Mouse (Mus musculus): ENCODE measurements around the gene Oxa1l. TPM values are rescaled to one million over a fixed set of nuclear protein-coding genes. Genes with fewer than 3 reads are reported as not detected.

Gene Oxa1l
- polyA plus RNA-seq, 1 experiment from 2014 or later, result 56.7 TPM

DNA sequence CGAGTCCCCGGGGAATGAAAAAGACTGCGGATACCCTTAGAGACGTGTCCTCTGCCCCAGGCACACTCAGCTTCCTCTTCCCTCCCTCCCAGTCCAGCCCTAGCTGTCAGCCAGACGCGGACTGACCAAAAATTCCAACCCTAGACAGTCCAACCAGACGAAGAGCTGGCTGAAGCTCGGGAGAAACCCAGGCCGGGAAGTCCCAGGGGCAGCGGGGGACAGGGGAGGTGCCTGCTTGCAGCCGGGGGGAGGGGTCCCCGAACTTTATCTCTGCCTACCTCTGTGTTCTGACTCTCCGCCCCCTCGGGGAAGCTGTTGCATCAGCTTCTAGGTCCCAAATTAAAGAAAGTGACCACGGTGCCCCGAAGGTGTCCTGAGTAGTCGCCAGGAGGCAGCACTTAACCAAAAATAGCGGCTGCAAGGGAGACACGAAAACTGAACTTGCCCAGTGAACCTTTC, 57.0 kb downstream of the Oxa1l start, which contains the start of gene Slc7a7:
Gene Slc7a7 (minus strand): TSS at position 158 of the 459 bp plus-strand sequence.
- 4% methylated on average over 19 of the region's 19 CpGs for WGBS
- Histone ChIP-seq H3K9me3 (ENCODE audit: control insufficient read depth, low read length) (no peaks in the 10 kb centered on the region), H3K4me2 (ENCODE audit: low read depth, low read length, severe bottlenecking) (0 out of 2 replicates have a peak within 1 kb of the TSS, but pooled peaks have one; percentile 18), H3K27ac (ENCODE audit: low read depth, low read length) (no peak within 1 kb of the TSS), H3K4me1 (replicated peaks; ENCODE audit: control insufficient read depth, insufficient read depth, low read length) (peaks cover 11% of the 10 kb centered on the region), H3K27me3 (ENCODE audit: control insufficient read depth, insufficient read depth, low read length) (peaks cover 16% of the 10 kb centered on the region), H3K36me3 (ENCODE audit: control insufficient read depth, insufficient read depth, low read length) (no peaks in the 10 kb centered on the region), H3K4me3 (ENCODE audit: low read depth, low read length) (0 out of 2 replicates have a peak within 1 kb of the TSS, but pooled peaks have one; percentile 7), H3K9ac (ENCODE audit: low read length) (no peak within 1 kb of the TSS)
- ATAC-seq (replicated peaks; ENCODE audit: low FRiP score) (0 out of 2 replicates have a peak, but pooled peaks have one; percentile 31), DNase-seq (ENCODE audit: low spot score) (no peak)

Other genes with a start within 250 kb of the Oxa1l start
- gene Dad1, start 106.7 kb upstream of the Oxa1l start, polyA plus RNA-seq (2014; fragmentation: Nextera tagmentation; extraction: Ambion mirVana), result 233 and 240 TPM in 2 replicates
- 50.9 and 53.5 TPM in 2 replicates for gene Abhd4, start 106.6 kb upstream of the Oxa1l start, polyA plus RNA-seq (2014; fragmentation: Nextera tagmentation; extraction: Ambion mirVana)
- not detected in 2 replicates for gene Olfr49, start 75.9 kb upstream of the Oxa1l start, polyA plus RNA-seq (2014; fragmentation: Nextera tagmentation; extraction: Ambion mirVana)
- gene Slc7a7, start 56.9 kb downstream of the Oxa1l start, polyA plus RNA-seq (2014; fragmentation: Nextera tagmentation; extraction: Ambion mirVana), result 4.5 and 5.0 TPM in 2 replicates
- 220 and 221 TPM in 2 replicates for gene Mrpl52, start 66.1 kb downstream of the Oxa1l start, polyA plus RNA-seq (2014; fragmentation: Nextera tagmentation; extraction: Ambion mirVana)
- gene Mmp14, start 70.8 kb downstream of the Oxa1l start, polyA plus RNA-seq (2014; fragmentation: Nextera tagmentation; extraction: Ambion mirVana), result 70.7 and 71.6 TPM in 2 replicates
- gene Lrp10, start 103.3 kb downstream of the Oxa1l start, polyA plus RNA-seq (2014; fragmentation: Nextera tagmentation; extraction: Ambion mirVana), result 28.8 and 29.9 TPM in 2 replicates
- 18.8 and 19.8 TPM in 2 replicates for gene Rem2, start 115.3 kb downstream of the Oxa1l start, polyA plus RNA-seq (2014; fragmentation: Nextera tagmentation; extraction: Ambion mirVana)
- 142 and 151 TPM in 2 replicates for gene Prmt5, start 156.7 kb downstream of the Oxa1l start, polyA plus RNA-seq (2014; fragmentation: Nextera tagmentation; extraction: Ambion mirVana)
- gene Haus4, start 193.8 kb downstream of the Oxa1l start, polyA plus RNA-seq (2014; fragmentation: Nextera tagmentation; extraction: Ambion mirVana), result 50.6 and 55.5 TPM in 2 replicates
- gene Ajuba, start 216.7 kb downstream of the Oxa1l start, polyA plus RNA-seq (2014; fragmentation: Nextera tagmentation; extraction: Ambion mirVana), result 51.6 and 59.7 TPM in 2 replicates
- gene 4931414P19Rik, start 245.2 kb downstream of the Oxa1l start, polyA plus RNA-seq (2014; fragmentation: Nextera tagmentation; extraction: Ambion mirVana), result 9.6 and 9.9 TPM in 2 replicates